Mouse (Mus musculus) urinary bladder, postnatal 10 days (tissue): ENCODE measurements around the gene Hs3st6.

Experiments used
- DNase-seq: peaks from one replicate; pipeline ENCODE4 v3.0.0; 2022; ENCODE audit warnings: low spot score

Gene Hs3st6

DNA sequence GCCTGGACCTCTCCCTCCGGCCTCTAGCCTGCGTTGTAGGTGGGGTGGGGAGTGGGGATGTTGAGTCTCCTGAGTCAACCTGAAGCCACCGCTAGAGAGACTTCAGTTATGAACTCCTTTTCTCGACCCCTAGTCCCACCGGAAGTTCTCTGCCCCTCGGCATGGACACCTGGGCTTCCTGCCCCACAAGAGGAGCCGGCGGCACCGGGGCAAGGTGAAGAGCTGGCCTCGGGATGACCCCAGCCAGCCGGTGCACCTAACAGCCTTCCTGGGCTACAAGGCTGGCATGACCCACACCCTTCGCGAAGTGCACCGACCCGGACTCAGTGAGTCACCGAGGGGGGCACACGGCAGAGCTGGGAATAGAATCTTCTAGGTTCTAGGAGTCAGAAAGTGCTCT, 24.6 kb upstream of the Hs3st6 start:
- no peak for DNase-seq

DNA sequence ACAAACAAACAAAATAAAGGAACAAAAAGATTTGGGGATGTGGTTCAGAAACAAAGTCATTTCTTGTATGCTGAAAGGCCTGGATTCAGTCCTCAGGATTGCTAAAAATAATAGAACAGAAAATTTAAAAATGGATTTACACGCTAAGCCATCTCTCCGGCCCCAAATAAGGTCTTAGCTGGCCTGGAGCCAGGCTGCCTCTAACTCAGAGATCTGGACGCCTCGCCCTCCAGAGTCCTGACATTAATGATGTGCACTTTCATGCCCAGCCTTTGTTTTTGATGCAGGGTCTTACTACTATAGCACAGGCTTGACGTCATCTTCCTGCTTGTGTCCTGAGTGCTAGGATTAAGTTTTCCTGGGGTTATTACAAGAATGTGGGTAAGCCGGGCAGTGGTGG, 23.7 kb upstream of the Hs3st6 start:
- DNase-seq = no peak

DNA sequence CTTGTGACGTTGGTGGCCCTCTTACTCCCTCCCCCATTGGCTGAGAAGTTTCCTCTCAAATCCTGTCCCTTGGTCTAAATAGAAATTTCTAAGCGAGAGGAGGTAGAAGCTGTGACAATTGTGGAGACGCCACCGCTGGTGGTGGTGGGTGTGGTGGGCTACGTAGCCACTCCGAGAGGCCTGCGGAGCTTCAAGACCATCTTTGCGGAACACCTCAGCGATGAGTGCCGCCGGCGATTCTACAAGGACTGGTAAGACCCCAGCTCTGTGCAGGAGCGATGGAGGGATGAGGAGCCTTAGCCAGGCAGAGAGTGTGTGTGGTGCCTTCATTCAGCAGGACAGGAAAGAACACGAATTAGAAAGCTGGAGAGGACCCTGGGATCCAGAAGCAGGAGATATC, 22.0 kb upstream of the Hs3st6 start:
- DNase-seq = no peak

DNA sequence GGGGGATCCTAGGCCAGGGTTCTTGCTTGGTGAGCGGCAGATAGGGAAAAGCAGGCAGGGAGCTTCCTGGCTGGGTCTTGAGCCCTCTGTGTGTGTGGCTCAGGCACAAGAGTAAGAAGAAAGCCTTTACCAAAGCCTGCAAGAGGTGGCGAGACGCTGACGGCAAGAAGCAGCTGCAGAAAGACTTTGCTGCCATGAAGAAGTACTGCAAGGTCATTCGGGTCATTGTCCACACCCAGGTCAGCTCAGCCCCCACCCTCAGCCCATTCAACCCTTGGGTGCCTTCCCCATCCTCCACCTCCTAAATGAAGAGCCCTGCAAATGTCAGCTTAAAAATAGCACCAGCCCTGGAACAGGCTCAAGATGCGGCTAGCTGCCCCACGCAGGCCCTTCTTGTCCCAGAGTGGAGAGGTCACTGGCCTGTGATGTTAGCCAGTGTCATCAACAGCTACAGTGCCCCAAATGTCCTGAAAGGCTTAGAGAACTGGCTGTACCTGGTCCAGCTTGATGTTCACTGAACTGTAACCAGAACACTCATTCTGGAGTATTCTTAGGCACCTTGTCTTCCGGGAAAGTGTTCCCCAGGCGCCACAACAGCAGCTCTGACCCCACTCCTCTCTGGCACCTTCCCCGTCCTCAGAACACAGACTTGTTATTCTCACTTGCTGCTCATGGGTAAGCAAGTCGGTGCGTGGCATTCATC, 20.4 kb upstream of the Hs3st6 start:
- DNase-seq = no peak

DNA sequence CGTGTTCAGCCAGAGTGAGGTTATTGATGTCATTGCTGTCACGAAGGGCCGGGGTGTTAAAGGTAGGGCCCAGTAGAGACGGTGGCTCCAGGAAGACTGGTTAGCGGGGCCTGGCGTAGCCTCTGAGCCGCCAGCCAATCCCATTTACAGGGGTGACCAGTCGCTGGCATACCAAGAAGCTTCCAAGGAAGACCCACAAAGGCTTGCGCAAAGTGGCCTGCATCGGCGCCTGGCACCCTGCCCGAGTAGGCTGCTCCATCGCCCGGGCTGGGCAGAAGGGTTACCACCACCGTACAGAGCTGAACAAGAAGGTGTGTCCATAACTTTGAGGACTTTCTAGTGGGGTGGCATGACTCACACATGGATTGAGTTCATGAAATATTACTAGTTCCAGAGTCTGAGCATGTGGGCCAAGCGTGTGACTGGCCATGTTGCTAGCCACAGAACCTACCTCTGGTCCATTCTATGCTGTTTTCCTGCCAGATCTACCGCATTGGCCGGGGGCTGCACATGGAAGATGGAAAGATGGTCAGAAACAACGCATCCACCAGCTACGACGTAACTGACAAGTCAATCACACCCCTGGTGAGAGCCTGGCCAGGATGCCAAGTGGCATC, 19.2 kb upstream of the Hs3st6 start:
- no peak for DNase-seq

DNA sequence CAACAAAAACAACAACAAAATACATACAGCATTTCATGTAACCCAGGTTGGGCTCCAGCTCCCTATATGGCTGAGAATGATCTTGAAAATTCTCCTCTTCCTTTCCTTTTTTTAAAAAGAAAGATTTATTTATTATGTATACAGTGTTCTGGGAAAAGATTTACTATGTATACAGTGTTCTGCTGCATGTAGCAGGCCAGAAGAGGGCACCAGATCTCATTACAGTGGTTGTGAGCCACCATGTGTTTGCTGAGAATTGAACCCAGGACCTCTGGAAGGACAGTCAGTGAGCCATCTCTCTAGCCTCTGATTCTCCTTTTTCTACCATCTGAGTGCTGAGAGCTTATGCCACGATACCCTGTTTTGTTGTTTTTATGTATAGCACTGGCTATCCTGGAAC, 18.3 kb upstream of the Hs3st6 start:
- no peak for DNase-seq

DNA sequence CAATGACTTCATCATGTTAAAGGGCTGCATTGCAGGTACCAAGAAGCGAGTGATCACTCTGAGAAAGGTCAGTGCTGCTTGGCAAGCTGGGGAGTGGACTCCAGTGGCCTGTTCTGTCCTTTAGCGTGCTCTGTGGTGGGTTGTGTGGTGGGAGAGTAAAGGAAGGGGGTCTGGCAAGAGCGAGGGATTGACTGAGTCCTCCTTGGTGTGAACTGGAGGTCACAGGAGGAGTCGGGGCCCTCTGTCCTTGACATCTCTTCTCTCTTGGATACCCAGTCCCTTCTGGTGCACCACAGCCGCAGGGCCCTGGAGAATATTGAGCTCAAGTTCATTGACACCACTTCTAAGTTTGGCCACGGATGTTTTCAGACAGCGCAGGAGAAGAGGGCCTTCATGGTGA, 17.3 kb upstream of the Hs3st6 start:
- no peak for DNase-seq

DNA sequence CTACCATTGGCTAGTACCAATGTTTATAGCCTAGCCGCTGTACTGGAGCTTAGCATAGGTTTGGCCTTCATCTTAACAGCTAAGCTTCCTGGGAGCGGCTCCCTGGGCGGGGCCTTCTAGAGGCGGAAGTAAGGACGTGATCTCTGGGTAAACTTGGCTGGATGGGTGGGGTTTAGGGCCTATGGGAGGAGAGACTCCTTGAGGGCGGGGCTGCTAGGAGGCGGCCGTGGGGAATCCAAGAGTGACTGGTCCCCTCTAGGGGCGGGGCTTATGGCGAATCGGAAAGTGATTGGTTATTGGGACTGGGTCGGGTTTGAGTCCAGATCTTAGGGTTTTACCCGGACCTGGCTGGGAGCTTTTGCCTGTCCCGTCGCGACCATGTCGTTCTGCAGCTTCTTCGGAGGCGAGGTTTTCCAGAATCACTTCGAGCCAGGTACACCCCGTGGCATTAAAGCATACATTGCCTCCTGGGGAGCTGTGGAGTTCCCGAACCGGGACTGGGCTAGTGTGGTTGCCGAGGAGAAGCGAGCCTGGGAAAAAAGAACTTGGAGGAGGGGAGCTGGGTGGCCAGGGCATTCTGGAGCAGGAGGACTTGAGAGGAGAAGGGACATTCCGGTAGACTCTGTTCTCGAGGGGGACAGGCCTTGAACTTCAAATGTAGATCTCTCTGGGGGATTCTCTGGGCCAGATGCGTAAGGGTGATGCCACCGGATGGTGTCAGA, 16.3 kb upstream of the Hs3st6 start, which contains the start of gene Msrb1:
Gene Msrb1 (plus strand): TSS at position 313 of the 722 bp plus-strand sequence.
- DNase-seq = peak; percentile 87

DNA sequence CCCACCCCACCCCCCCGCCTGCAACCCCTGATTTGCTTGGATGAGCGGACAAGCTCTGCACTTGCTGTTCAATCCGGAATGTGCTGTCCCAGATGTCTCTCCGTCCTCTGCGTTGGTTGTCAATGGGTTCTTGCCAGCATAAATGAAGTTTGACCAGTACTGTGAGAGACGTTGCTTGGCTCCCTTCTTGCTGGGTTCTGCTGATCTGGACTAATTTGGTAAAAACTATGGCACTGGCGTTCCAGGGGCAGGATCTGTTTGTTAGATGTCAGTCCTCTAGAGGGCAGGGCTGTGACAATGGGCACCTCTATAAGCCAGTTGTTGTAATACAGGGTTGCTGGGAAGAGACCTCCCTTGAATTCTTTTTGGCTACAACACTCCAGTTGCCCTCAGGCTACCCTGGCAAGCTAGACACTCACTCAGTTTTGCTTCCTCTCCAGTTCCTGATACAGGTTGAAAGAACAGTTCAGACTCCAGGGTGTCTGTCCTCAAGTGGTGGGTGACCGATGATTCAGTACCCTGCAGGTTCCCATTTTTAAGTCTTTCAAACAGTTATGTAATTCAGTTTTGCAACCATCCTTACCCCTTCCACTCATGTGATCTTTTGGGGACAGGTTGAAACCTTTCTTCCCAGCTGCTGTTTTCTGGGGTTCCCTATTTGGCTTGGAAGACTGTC, 15.5 kb upstream of the Hs3st6 start:
- DNase-seq = no peak

DNA sequence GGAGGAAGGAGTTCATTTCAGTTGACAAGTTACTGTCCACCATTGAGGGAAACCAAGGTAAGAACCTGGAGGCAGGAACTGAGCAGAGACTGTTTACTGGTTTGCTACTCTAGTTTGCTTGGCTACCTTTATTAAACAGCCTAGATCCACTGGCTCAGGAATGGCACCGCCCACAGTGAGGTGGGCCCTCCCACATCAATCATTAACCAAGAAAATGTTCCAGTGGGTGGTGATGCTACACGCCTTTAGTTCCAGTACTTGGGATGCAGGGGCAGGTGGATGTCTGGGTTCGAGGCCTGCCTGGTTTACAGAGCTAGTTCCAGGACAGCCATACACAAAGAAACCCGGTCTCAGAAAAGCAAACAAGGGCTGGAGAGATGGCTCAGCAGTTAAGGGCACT, 14.6 kb upstream of the Hs3st6 start:
- DNase-seq = no peak

DNA sequence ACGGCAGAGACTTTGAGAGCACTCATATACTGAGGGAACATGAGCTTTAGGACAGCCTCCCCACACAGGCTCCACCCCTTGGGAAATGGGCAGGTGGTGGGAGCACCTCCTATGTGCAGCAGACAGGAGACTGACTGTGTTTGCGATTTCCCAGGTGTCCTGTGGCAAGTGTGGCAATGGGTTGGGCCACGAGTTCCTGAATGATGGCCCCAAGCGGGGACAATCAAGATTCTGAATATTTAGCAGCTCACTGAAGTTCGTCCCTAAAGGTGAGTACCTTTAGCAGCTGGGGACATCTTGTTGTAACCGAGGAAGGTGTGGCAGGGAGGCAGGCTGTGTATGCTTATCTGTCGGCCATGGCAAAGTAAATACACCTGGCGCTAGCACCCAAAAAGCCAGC, 12.9 kb upstream of the Hs3st6 start:
- no peak for DNase-seq

DNA sequence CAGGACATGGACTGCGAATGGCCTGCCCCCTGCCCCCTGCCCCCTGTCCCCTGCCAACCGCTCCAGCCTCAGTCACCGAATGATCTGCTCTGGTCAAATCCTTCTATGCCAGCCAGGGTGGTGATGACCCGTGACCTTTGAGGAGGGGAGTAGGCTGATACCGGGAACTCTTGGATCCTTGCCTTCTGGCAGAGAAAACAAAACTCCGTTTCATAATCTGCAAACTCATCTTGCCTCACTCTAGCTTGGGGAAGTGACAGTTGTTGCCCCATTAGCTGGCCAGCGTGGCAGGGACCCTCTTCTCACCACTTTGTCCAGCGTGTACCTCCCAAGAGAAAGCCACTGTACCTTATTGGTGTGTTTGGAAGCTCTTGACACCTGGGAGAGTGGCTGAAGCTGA, 10.5 kb upstream of the Hs3st6 start:
- DNase-seq = no peak

DNA sequence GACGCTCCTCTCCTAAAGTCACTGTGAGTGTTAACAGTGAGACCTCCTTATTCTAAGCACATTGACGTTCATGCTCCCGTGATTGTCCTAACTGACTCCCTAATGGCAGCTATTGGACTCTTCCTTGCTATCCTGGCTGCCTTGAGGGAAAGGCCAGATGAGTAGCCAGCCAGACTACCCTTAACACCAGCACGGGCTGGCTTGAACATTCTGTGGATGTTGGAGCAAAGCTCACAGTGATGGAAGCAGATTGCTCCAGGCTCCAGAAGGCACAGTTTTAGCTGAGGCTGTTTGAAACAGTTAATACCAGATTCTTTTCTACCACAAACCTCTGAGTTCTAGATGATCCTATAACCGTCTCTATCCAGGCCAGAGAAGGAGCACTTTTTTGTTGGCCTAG, 8.9 kb upstream of the Hs3st6 start:
- DNase-seq = no peak

DNA sequence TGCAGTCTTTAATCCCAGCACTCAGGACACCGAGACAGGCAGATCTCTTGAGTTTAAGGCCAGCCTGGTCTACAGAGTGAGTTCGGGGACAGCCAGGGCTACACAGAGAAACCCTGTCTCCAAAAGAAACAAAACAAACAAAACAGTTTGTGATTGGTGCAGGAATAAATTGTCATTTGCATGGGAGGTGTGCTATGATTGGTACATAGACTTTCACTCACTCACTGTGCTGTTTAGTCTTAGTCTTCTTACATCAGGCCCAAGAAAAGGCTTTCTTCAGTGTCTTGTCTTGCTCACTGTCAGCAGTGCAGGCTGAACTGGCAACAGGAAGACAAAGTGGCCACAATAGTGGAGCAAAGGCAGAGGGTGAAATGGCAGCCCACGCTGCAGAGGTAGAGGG, 8.4 kb upstream of the Hs3st6 start:
- no peak for DNase-seq

DNA sequence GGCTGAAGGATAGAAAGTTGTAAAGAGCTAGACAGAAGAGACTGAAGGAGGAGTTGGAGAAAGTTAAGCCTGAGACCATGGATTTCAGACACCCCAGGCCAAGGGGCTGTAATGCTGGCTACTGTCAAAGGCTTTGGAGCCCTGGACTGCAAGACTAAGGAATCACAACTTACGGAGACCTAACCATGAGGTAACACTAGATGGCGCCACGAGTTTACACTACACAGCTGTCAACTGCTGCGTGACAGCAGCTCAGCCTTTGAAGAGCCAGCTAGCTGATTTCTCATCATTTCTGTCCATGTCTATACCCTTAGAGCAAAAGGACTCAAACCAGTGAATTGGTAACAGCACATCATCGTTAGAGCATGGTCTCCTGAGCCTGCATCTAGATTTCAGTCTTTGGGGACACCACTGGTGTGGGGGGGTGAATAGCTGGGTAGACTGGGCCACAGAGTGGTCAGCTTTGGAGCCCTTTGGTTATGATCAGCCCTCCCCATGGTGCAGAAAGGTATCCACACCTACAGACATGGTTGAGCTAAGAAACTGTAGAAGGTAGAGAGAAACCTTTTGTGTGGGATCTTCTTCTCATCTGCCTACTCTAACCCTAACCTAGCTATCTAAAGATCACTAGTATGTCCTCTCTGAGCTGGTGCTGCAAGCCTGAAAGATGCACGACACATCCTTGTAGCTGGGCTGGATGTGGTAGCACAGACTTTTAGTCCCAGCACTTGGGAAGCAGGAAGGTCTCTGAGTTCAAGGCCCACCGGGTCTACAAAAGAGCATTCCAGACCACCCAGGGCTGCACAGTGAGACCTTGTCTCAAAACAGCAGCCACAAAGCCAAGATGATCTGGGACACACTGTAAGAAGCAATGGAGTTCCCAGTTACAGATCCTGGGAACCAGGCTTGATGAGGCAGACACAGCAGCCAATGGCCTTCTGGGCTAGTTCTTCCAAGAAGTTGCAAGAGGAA, 7.0 kb upstream of the Hs3st6 start:
- DNase-seq = peak; percentile 37

DNA sequence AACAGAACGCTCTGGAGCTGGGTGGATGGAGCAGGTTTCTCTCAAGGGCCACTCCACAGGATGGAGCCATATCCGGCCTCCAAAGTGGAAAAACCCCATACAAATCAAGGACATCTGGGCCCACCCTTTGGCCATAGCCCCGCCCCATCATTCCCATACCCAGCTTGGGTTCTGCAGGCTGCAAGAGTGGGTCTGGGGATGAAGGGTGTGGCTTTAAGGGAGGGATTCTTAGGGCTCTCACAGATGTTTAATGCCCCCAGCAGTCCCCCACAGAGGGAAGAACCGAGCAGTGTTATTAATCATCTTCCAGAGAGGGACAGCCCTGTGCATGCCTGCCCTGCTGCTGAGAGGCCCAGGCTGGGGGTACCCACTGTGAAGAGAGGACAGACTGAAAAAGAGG, 5.8 kb upstream of the Hs3st6 start:
- no peak for DNase-seq

DNA sequence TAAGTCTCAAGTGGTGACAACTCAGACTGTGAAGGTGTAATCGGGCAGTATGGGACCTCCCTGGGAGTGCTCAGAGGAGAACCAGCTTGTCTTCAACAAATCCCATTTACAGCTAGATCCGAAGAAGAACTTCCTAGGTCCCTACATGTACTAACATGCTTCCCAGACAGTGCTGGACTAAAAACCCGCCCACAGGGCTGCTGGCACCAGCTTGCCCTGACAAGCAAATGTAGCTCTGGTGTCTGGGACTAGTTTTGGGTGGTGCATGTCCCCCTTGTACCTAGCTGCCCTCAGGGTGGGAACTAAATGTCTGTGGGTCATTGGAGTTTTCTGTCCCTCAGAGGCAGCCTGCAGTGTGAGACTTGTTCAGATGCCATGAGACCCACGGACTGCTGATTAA, 1.3 kb upstream of the Hs3st6 start:
- DNase-seq = no peak

DNA sequence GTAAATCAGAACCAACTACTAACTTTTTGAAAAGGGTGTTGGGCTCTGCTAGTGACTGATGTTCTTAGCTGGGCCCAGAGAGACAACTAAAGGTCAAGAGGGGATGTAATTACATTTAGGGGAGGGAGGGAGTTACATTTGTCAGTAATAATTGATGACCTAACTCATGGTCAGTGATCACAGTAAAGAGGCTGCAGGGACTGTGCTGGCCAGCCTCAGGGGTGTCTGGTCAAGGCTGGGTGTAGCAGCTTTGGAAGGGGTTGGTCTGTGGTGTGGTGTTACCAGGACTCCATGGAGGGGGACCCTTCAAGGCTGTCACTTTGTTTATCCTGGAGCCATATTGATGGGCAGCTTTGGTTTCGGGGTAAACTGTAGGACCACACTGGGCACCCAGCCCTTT, 4.6 kb downstream of the Hs3st6 start:
- DNase-seq = no peak

DNA sequence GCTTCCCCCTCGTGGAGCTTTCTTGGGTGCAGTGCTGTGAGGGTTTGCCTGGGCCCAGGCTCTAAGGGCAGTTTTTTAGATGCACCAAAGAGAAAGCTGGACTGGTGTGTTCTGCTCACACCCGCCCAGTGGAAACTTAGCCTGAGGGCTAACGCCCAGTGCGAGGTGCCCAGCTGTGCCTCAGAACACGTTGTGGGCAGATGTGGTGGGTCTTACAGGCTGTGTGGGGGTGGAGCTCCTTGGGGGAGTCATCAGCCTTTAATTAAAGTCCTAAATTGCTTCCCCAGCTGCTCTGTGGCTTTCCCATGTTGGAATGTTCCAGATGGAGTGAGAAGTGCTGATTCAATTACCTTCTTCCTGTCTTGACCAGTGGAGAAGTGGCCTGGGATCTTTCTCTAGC, 8.3 kb downstream of the Hs3st6 start:
- DNase-seq = no peak

DNA sequence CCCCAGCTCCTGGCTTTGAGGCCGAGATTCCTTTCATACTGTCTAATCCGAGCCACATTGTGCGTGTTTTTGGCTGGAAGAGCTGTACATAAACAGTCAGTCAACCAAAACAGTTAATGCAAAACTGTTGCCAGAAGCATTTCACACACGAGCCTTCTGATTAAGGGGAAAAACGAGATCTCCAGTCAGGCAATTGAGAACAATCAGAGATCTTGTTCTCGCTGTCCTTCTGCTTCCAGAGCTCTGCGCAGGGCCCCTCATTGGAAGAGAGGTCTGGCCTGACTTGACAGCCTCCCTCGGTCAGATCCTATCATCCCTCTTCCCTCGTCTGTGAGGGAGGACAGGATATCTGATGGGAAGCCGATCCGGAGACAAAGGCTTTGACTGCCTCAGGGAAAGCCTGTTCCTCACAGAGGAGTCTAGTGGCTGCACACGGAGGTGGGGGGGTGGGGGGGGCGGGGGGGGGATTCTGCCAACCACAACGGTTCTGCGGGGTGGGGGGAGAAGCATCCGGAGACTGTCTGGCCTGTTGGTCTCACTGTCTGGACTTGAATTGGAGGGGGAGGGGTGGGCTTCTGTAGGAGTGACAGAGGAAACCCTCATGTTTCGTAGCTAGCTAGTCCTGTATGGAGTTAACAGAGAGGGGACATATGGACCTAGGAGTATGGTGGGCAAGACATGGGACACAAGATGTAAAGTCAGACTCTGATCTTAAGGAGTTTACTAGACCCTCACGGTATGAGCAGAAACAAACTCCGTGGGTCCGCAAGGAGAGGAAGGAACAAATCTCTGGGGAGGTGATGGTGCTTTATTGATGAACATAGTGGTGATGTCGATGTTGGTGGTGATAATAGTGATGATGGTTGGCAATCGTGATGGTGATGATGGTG, 12.5 kb downstream of the Hs3st6 start:
- no peak for DNase-seq
